Mouse (Mus musculus): ENCODE data around the gene Adcy3. TPM values are rescaled to one million over a fixed set of nuclear protein-coding genes. Genes with fewer than 3 reads are reported as not detected.

Gene Adcy3
- polyA plus RNA-seq, 1 experiment, result 17.6 TPM

DNA sequence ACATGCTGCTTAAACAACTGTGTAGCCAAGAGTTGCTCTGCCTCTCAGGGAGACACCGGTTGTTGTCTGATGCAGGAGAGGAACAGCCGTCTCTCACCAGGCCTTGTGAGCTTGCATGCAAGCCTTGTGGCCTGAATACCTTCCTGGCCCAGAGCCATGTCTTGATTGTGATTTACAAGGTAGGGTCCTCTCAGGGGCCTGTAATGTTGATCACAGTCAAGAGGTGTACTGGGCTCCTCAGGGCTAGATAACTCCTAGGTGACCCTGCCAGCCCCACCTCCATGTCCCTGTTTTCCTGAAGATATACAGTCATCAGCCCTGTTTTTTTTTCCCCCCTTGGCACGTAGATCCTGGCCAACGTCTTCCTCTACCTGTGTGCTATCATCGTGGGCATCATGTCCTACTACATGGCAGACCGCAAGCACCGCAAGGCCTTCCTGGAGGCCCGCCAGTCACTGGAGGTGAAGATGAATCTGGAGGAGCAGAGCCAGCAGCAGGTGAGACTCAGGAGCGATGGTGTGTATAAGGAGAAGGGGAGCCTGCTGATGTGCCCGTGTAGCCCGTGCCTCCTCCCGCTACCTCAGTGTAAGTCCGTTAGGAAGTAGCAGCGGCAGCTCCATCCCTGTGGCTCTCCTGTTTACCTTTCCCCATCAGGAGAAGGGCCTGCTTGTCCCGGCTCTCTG lies 40.3 kb downstream of the Adcy3 start:
- 76% methylated on average over 15 of the region's 15 CpGs for WGBS
- Histone ChIP-seq H3K4me1 (ENCODE audit: control insufficient read depth, insufficient read depth, low read length) (no peaks in the 10 kb centered on the region), H3K4me3 (replicated peaks; ENCODE audit: extremely low read depth, low read depth, low read length) (no peak overlapping the region)
- no peak for DNase-seq
- TF ChIP-seq POLR2A (IDR thresholded peaks at IDR 0.05; ENCODE audit: borderline replicate concordance, extremely low read depth, low read depth, low read length), result no peak
- TF ChIP-seq CTCF (IDR thresholded peaks at IDR 0.05; ENCODE audit: insufficient read depth, low read length), result no peak

DNA sequence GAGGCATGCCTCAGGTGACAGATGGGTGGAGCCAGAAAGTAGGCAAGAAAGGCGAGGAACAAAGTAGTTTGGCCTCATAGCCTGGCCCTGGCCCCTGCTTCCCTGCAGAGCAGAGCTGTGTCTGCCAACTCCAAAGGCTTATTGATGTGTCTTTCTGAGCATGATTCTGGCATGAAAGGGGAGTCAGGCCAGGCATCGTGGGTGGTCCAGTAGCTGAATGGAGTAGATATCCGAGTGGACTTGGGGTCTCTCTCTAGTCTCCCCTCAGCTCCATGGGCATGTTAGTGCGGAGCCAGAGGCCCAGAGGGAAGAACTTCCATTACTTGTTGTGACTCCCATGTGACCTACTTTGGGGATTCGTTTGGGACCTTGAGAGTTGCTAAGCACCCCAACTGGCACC lies 45.9 kb downstream of the Adcy3 start:
- no peaks in the 10 kb centered on the region for H3K4me1 ChIP-seq (ENCODE audit: control insufficient read depth, insufficient read depth, low read length)
- H3K4me3 ChIP-seq (replicated peaks; ENCODE audit: extremely low read depth, low read depth, low read length), result no peak overlapping the region
- WGBS, result 57% methylated on average over 5 of the region's 5 CpGs
- DNase-seq, result no peak
- no peak for TF ChIP-seq CTCF (IDR thresholded peaks at IDR 0.05; ENCODE audit: insufficient read depth, low read length)
- no peak for TF ChIP-seq POLR2A (IDR thresholded peaks at IDR 0.05; ENCODE audit: borderline replicate concordance, extremely low read depth, low read depth, low read length)

DNA sequence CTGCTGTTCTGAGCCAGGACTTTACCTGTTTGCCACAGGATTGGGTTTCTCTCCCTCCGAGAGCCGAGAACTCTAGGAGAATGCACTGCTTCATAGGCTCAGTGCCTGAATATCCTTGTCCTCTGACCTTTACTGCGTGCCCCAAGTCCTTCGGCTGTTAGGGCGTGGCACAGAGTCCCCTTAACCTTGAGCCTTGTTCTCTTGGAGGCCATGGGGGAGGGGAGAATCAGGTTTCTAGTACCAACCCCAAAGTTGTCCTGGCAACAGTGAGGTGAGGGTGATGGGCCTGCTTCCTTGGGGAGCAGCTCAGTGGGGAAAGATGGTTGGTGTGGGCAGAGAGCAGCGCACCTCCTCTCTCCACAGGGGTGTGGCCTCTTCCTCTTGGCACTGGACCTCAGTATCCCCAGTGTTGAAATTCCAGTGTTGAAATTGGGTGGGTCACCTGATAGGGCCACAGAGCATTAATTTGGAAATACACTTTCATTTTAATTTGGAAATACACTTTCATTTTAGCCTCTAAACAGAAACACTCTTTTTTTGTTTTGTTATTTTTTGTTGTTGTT lies 46.8 kb downstream of the Adcy3 start:
- WGBS, result 59% methylated on average over 6 of the region's 6 CpGs
- DNase-seq, result no peak
- Histone ChIP-seq H3K4me3 (replicated peaks; ENCODE audit: extremely low read depth, low read depth, low read length) (no peak overlapping the region), H3K4me1 (ENCODE audit: control insufficient read depth, insufficient read depth, low read length) (no peaks in the 10 kb centered on the region)
- TF ChIP-seq POLR2A (IDR thresholded peaks at IDR 0.05; ENCODE audit: borderline replicate concordance, extremely low read depth, low read depth, low read length), result no peak

DNA sequence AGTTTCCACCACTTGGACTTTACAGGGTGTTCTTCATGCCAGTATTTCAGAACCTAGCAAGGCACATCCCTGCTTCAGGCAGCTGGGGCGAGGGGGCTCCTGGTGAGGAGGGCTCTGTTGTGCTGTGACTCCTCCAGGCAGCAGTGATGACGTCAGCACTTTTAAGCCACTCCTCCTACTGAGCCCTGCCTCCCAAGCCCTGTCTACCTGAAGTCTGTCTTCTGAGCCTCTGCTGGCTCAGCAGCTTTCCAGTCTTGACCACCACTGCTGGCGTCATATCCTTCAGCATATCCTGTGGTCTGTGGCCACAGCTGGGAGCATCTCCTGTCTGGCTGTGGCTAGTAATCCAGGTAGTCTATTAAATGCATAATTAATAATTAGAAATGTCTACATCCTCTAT lies 47.6 kb downstream of the Adcy3 start:
- no peaks in the 10 kb centered on the region for H3K4me1 ChIP-seq (ENCODE audit: control insufficient read depth, insufficient read depth, low read length)
- 61% methylated on average over 3 of the region's 3 CpGs for WGBS
- no peak for DNase-seq

GRCm38 (mm10) chr12:4184648-4185047 lies 51.7 kb downstream of the Adcy3 start:
- Histone ChIP-seq H3K4me3 (replicated peaks; ENCODE audit: extremely low read depth, low read depth, low read length) (no peak overlapping the region), H3K4me1 (ENCODE audit: control insufficient read depth, insufficient read depth, low read length) (no peaks in the 10 kb centered on the region)
- 33% methylated on average over 2 of the region's 2 CpGs for WGBS
- no peak for DNase-seq
- no peak for TF ChIP-seq CTCF (IDR thresholded peaks at IDR 0.05; ENCODE audit: insufficient read depth, low read length)
- TF ChIP-seq POLR2A (IDR thresholded peaks at IDR 0.05; ENCODE audit: borderline replicate concordance, extremely low read depth, low read depth, low read length), result no peak

More for the DNA sequence above, 47.6 kb downstream of the Adcy3 start:
- no peak overlapping the region for H3K4me3 ChIP-seq (replicated peaks; ENCODE audit: extremely low read depth, low read depth, low read length)
- TF ChIP-seq POLR2A (IDR thresholded peaks at IDR 0.05; ENCODE audit: borderline replicate concordance, extremely low read depth, low read depth, low read length) (no peak), CTCF (IDR thresholded peaks at IDR 0.05; ENCODE audit: insufficient read depth, low read length) (no peak)

- WGBS, result 36% methylated on average over 14 of the region's 14 CpGs
These were observed 55.5 kb downstream of the Adcy3 start for GRCm38 (mm10) chr12:4188171-4189059.

GRCm38 (mm10) chr12:4189060-4189447 lies 56.2 kb downstream of the Adcy3 start:
- Histone ChIP-seq H3K4me3 (replicated peaks; ENCODE audit: extremely low read depth, low read depth, low read length) (no peak overlapping the region), H3K4me1 (ENCODE audit: control insufficient read depth, insufficient read depth, low read length) (peaks cover 2% of the 10 kb centered on the region)
- TF ChIP-seq CTCF (IDR thresholded peaks at IDR 0.05; ENCODE audit: insufficient read depth, low read length) (no peak), POLR2A (IDR thresholded peaks at IDR 0.05; ENCODE audit: borderline replicate concordance, extremely low read depth, low read depth, low read length) (no peak)
- no peak for DNase-seq
- 52% methylated on average over 5 of the region's 5 CpGs for WGBS

More at GRCm38 (mm10) chr12:4188171-4189059, 55.5 kb downstream of the Adcy3 start:
- Histone ChIP-seq H3K4me3 (replicated peaks; ENCODE audit: extremely low read depth, low read depth, low read length) (no peak overlapping the region), H3K4me1 (ENCODE audit: control insufficient read depth, insufficient read depth, low read length) (no peaks in the 10 kb centered on the region; the same call in 1 of the 2 replicates)
- TF ChIP-seq POLR2A (IDR thresholded peaks at IDR 0.05; ENCODE audit: borderline replicate concordance, extremely low read depth, low read depth, low read length), result no peak
- TF ChIP-seq CTCF (IDR thresholded peaks at IDR 0.05; ENCODE audit: insufficient read depth, low read length), result no peak
- no peak for DNase-seq

GRCm38 (mm10) chr12:4192514-4192913 lies 59.6 kb downstream of the Adcy3 start:
- no peak overlapping the region for H3K4me3 ChIP-seq (replicated peaks; ENCODE audit: extremely low read depth, low read depth, low read length)
- DNase-seq, result no peak
- WGBS, result 67% methylated on average over 6 of the region's 6 CpGs
- H3K4me1 ChIP-seq (ENCODE audit: control insufficient read depth, insufficient read depth, low read length), result peaks cover 2% of the 10 kb centered on the region
- TF ChIP-seq POLR2A (IDR thresholded peaks at IDR 0.05; ENCODE audit: borderline replicate concordance, extremely low read depth, low read depth, low read length) (no peak), CTCF (IDR thresholded peaks at IDR 0.05; ENCODE audit: insufficient read depth, low read length) (no peak)

- 56% methylated on average over 10 of the region's 10 CpGs for WGBS
- Histone ChIP-seq H3K4me3 (replicated peaks; ENCODE audit: extremely low read depth, low read depth, low read length) (no peak overlapping the region), H3K4me1 (ENCODE audit: control insufficient read depth, insufficient read depth, low read length) (peaks cover 2% of the 10 kb centered on the region)
- DNase-seq, result no peak
- TF ChIP-seq CTCF (IDR thresholded peaks at IDR 0.05; ENCODE audit: insufficient read depth, low read length) (no peak), POLR2A (IDR thresholded peaks at IDR 0.05; ENCODE audit: borderline replicate concordance, extremely low read depth, low read depth, low read length) (no peak)
These were observed 60.3 kb downstream of the Adcy3 start for GRCm38 (mm10) chr12:4193025-4193740.
